ENCODE assay signal across 8 mouse cellular contexts in the genomic region with DNA sequence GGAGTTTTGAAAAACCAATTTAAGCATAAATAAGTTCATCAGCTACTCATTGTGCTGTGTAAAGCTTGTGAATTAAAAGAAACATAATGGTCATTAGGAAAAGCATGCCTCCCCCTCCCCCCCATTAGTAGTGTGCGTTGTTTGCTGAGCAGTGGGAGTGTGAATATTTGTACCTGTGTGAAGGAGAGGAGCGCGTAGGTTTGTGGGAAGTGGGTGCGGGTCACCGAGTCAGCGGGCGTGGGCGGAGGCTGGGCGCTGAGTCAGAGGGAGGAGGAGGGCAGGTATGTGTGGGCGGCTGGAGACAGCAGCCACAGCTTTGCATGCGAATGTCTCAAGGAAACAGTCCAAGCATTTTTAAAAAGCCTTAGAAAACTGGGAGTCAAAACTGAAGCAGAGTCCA. TPM values are rescaled to one million over a fixed set of nuclear protein-coding genes. Genes with fewer than 3 reads are reported as not detected.
A peak's percentile ranks its signal among the peaks of the same experiment; 100 is the strongest.
DNase-seq lines count a peak whose midpoint lies in the region; ATAC-seq and TF ChIP-seq lines count a peak whose summit lies in the region.

No protein-coding gene starts in this region.

- ATAC-seq in midbrain, embryonic 15.5 days (replicated peaks) = peak; percentile 39; the same call in 1 of the 2 replicates
- ATAC-seq in liver, embryonic 12.5 days = no peak

- H3K9ac ChIP-seq in midbrain, embryonic 15.5 days = no peak overlapping the region
- 0 out of 2 replicates have a peak overlapping the region, but pooled peaks have one; percentile 3 for H3K9ac ChIP-seq in heart, adult 2 months (ENCODE audit: low read depth, low read length)
- H3K9ac ChIP-seq in liver, embryonic 12.5 days = no peak overlapping the region

- no peak for TF ChIP-seq EP300 in heart, adult 2 months (IDR thresholded peaks at IDR 0.05; ENCODE audit: insufficient read depth, low read depth, low read length)

- no peak overlapping the region for H3K4me3 ChIP-seq in midbrain, embryonic 15.5 days
- H3K4me3 ChIP-seq in midbrain, embryonic 10.5 days = no peak overlapping the region
- H3K4me3 ChIP-seq in heart, adult 2 months = peak overlapping the region; percentile 14; the same call in 1 of the 2 replicates
- H3K4me3 ChIP-seq in liver, embryonic 12.5 days = no peak overlapping the region

- intact Hi-C loops in heart, adult 2 months (cut with DNase I) = no loop called here

- no peak overlapping the region for H3K4me2 ChIP-seq in midbrain, embryonic 15.5 days
- peak overlapping the region; percentile 15; the same call in 1 of the 2 replicates for H3K4me2 ChIP-seq in liver, embryonic 12.5 days

- WGBS in midbrain, embryonic 15.5 days = 69% methylated on average over 11 of the region's 11 CpGs
- 63% methylated on average over 11 of the region's 11 CpGs for WGBS in midbrain, embryonic 10.5 days
- 36% methylated on average over 11 of the region's 11 CpGs for WGBS in heart, adult 2 months
- 26% methylated on average over 11 of the region's 11 CpGs for WGBS in liver, embryonic 12.5 days (ENCODE audit: insufficient replicate concordance)

- H3K79me2 ChIP-seq in heart, adult 2 months (replicated peaks; ENCODE audit: control insufficient read depth, insufficient read depth, low read length) = no peaks in the 10 kb centered on the region

- TF ChIP-seq POLR2A in heart, adult 2 months (IDR thresholded peaks at IDR 0.05; ENCODE audit: insufficient read depth, low read depth, low read length) = no peak

- peaks cover 4% of the 10 kb centered on the region; the same call in 1 of the 2 replicates for H3K4me1 ChIP-seq in midbrain, embryonic 15.5 days
- H3K4me1 ChIP-seq in midbrain, embryonic 10.5 days = no peaks in the 10 kb centered on the region
- H3K4me1 ChIP-seq in heart, adult 2 months (ENCODE audit: control insufficient read depth, insufficient read depth, low read length) = no peaks in the 10 kb centered on the region
- H3K4me1 ChIP-seq in liver, embryonic 12.5 days = peaks cover 14% of the 10 kb centered on the region

- DNase-seq in midbrain, embryonic 10.5 days (ENCODE audit: low spot score) = no peak
- peak; percentile 61 for DNase-seq in cerebellum, adult 11-12 months
- peak; percentile 42 to 65 for DNase-seq in heart, adult 2 months
- peak; percentile 8 to 12 for DNase-seq in kidney, adult 8-10 months
- DNase-seq in ovary, postnatal 14 days (ENCODE audit: low spot score) = peak; percentile 46
- DNase-seq in urinary bladder, postnatal 10 days (ENCODE audit: low spot score) = peak; percentile 18

- no peak overlapping the region for H3K27ac ChIP-seq in midbrain, embryonic 15.5 days
- H3K27ac ChIP-seq in midbrain, embryonic 10.5 days (replicated peaks) = no peak overlapping the region
- H3K27ac ChIP-seq in heart, adult 2 months = no peak overlapping the region
- H3K27ac ChIP-seq in liver, embryonic 12.5 days = no peak overlapping the region

- H3K9me3 ChIP-seq in midbrain, embryonic 15.5 days = no peaks in the 10 kb centered on the region
- H3K9me3 ChIP-seq in midbrain, embryonic 10.5 days (replicated peaks) = no peaks in the 10 kb centered on the region
- no peaks in the 10 kb centered on the region for H3K9me3 ChIP-seq in liver, embryonic 12.5 days (replicated peaks)

- H3K27me3 ChIP-seq in midbrain, embryonic 15.5 days (replicated peaks) = no peaks in the 10 kb centered on the region
- H3K27me3 ChIP-seq in midbrain, embryonic 10.5 days (ENCODE audit: low read depth, poor library complexity, severe bottlenecking) = no peaks in the 10 kb centered on the region
- H3K27me3 ChIP-seq in heart, adult 2 months (ENCODE audit: control insufficient read depth, insufficient read depth, low read length) = no peaks in the 10 kb centered on the region
- no peaks in the 10 kb centered on the region for H3K27me3 ChIP-seq in liver, embryonic 12.5 days (replicated peaks)

- TF ChIP-seq CTCF in heart, adult 2 months (IDR thresholded peaks at IDR 0.05) = no peak

- H3K36me3 ChIP-seq in midbrain, embryonic 15.5 days (replicated peaks) = no peaks in the 10 kb centered on the region
- H3K36me3 ChIP-seq in midbrain, embryonic 10.5 days = no peaks in the 10 kb centered on the region
- H3K36me3 ChIP-seq in heart, adult 2 months (ENCODE audit: control insufficient read depth, insufficient read depth, low read length) = no peaks in the 10 kb centered on the region
- no peaks in the 10 kb centered on the region for H3K36me3 ChIP-seq in liver, embryonic 12.5 days

RNA-seq across cellular contexts. Expression of a gene that starts 32.7 kb away (rescaled TPM):
- 5.3 and 5.4 TPM in 2 replicates for polyA plus RNA-seq in midbrain, embryonic 15.5 days (2015; fragmentation: Nextera tagmentation; extraction: Ambion mirVana)
- polyA plus RNA-seq in midbrain, embryonic 10.5 days (2016; fragmentation: Nextera tagmentation; extraction: Ambion mirVana) = 8.7 and 9.8 TPM in 2 replicates
- total RNA-seq in heart, adult 2 months (2021) = under 1 TPM; 0.93 to 0.97 TPM
- 2.4 and 3.1 TPM in 2 replicates for polyA plus RNA-seq in heart, adult 2 months (2012; rRNA removed)
- polyA plus RNA-seq in liver, embryonic 12.5 days (2016; fragmentation: Nextera tagmentation; extraction: Ambion mirVana) = 2.8 and 3.4 TPM in 2 replicates
